Mouse (Mus musculus) kidney, postnatal 36 days (tissue): ENCODE measurements around the gene Trappc4.
"Not testable (repeated sequence)": the region's sequence is repeated elsewhere in the genome, so short reads cannot be mapped to it uniquely, and the experiment has no call there.

Experiments
- DNase-seq, 2 experiments: peaks; one replicate each; pipeline ENCODE4 v3.0.0; 2021 to 2022; ENCODE audit warnings: mixed read lengths in 2 of 2

Gene Trappc4

GRCm38 (mm10) chr9:44406906-44407751 lies at the start of gene Trappc4, which contains the start of gene Rps25:
Trappc4 (minus strand) TSS chr9:44407600.
Rps25 (plus strand) TSS chr9:44407139.
- peak; percentile 94 to 96 for DNase-seq

GRCm38 (mm10) chr9:44454891-44455220 lies 47.5 kb upstream of the Trappc4 start, which contains the start of gene Upk2:
Upk2 (minus strand) TSS chr9:44454976.
- peak in 1 of 2 experiments; percentile 12 for DNase-seq

GRCm38 (mm10) chr9:44454132-44454890 lies 46.9 kb upstream of the Trappc4 start:
- DNase-seq, result peak; percentile 77 to 95

- DNase-seq, result peak in 1 of 2 experiments; percentile 45
These were observed 43.0 kb upstream of the Trappc4 start for GRCm38 (mm10) chr9:44450387-44450786.

- DNase-seq, result not testable (repeated sequence)
These were observed 37.1 kb upstream of the Trappc4 start for GRCm38 (mm10) chr9:44444402-44445025.

GRCm38 (mm10) chr9:44440961-44441360 lies 33.6 kb upstream of the Trappc4 start, which contains the start of gene Foxr1:
Foxr1 (minus strand) TSS chr9:44441136.
- no peak for DNase-seq

GRCm38 (mm10) chr9:44435747-44436146 lies 28.3 kb upstream of the Trappc4 start:
- DNase-seq, result no peak

GRCm38 (mm10) chr9:44432577-44433185 lies 25.3 kb upstream of the Trappc4 start:
- no peak for DNase-seq

- no peak for DNase-seq
These were observed 16.2 kb upstream of the Trappc4 start for GRCm38 (mm10) chr9:44423576-44423975.

GRCm38 (mm10) chr9:44420280-44420898 lies 13.0 kb upstream of the Trappc4 start:
- DNase-seq, result no peak

- DNase-seq, result not testable (repeated sequence)
These were observed 12.3 kb upstream of the Trappc4 start for GRCm38 (mm10) chr9:44419730-44420129.

- no peak for DNase-seq
These were observed 11.4 kb upstream of the Trappc4 start, which contains the start of gene Ccdc84 for GRCm38 (mm10) chr9:44418519-44419385. Ccdc84 (minus strand) TSS chr9:44418569.

- peak; percentile 94 to 99 for DNase-seq
These were observed 10.5 kb upstream of the Trappc4 start for GRCm38 (mm10) chr9:44417892-44418363.

- no peak for DNase-seq
These were observed 9.9 kb upstream of the Trappc4 start for GRCm38 (mm10) chr9:44417156-44417891.

- no peak for DNase-seq
These were observed 5.4 kb upstream of the Trappc4 start for GRCm38 (mm10) chr9:44412781-44413180.

GRCm38 (mm10) chr9:44412306-44412705 lies 4.9 kb upstream of the Trappc4 start:
- no peak for DNase-seq

GRCm38 (mm10) chr9:44411601-44412130 lies 4.3 kb upstream of the Trappc4 start:
- no peak for DNase-seq

GRCm38 (mm10) chr9:44410647-44411336 lies 3.4 kb upstream of the Trappc4 start:
- no peak for DNase-seq

GRCm38 (mm10) chr9:44408693-44409092 lies 1.3 kb upstream of the Trappc4 start:
- not testable (repeated sequence) for DNase-seq
